Mouse (Mus musculus): Measurements from ENCODE around the gene AI413582. TPM values are rescaled to one million over a fixed set of nuclear protein-coding genes. Genes with fewer than 3 reads are reported as not detected.

AI413582 gene
- total and polyA plus RNA-seq, 3 experiments: 14.6 to 43.6 (median 30.2) TPM

DNA sequence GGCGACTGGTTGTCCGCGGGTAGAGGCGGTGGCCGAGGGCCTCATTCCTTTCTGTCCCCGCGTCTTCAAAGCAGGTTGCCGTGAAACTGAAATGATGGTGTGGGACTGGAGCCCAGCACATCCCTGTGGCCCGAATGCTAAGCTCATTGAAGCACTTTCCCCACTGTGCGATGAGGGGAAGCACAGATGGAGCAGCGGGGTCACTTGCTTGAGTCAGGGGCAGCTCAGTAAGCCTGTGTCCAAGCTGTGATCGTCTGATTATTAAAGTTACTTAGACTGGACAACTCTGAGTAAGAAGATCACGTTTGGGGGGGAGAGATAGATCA, 349 bp upstream of the AI413582 start:
- DNase-seq (ENCODE audit: extremely low read depth): no peak
- H3K4me2 ChIP-seq (ENCODE audit: insufficient read depth, low read depth, poor library complexity, severe bottlenecking): peak overlapping the region; percentile 26
- H3K4me3 ChIP-seq (replicated peaks in 1 of 3; ENCODE audit: low read depth in 2 of 3, low read length in 2 of 3, poor library complexity in 1 of 3): peak overlapping the region; percentile 35 to 74 (median 62)
- H3K36me3 ChIP-seq (replicated peaks in 1 of 2; ENCODE audit: control insufficient read depth in 1 of 2, insufficient read depth in 1 of 2, low read length in 1 of 2): peaks cover 16 to 24% of the 10 kb centered on the region in 2 experiments
- peaks cover 19 to 38% of the 10 kb centered on the region in 2 experiments for H3K4me1 ChIP-seq (ENCODE audit: control insufficient read depth in 1 of 2, insufficient read depth in 2 of 2)
- in situ Hi-C loops (cut with MboI; ENCODE audit: low pct_ligation_motif_present, low pct_unique_long_range_greater_than_20kb, low sequenced_read_pairs): loop anchor here (5.0 kb wide), 1 partner anchor 66 kb away; no protein-coding TSS in a partner anchor
- H3K27ac ChIP-seq (ENCODE audit: insufficient read depth, low read depth): no peak overlapping the region
- peaks cover 14% of the 10 kb centered on the region for H3K79me2 ChIP-seq (replicated peaks; ENCODE audit: control insufficient read depth, extremely low read depth, insufficient read depth, poor library complexity, severe bottlenecking)
- dilution Hi-C loops (cut with MboI; ENCODE audit: extremely low pct_ligation_motif_present, extremely low pct_unique_long_range_greater_than_20kb, low sequenced_read_pairs): no loop called here
- TF ChIP-seq POLR2A (IDR thresholded peaks at IDR 0.05; ENCODE audit: low read depth, low read length) (peak; percentile 64; the same call in 1 of the 2 replicates), CHD2 (IDR thresholded peaks at IDR 0.05; ENCODE audit: low read length) (no peak; the same call in 1 of the 2 replicates)
- no peaks in the 10 kb centered on the region for H3K27me3 ChIP-seq (replicated peaks)
- no peaks in the 10 kb centered on the region for H3K9me3 ChIP-seq (replicated peaks; ENCODE audit: low read length)
- peak overlapping the region; percentile 36; the same call in 1 of the 2 replicates for H3K9ac ChIP-seq (ENCODE audit: insufficient read depth, low read depth)

GRCm38 (mm10) chr17:27564391-27565162, 979 bp downstream of the AI413582 start:
- DNase-seq (ENCODE audit: extremely low read depth): no peak
- Histone ChIP-seq H3K4me3 (replicated peaks in 1 of 3; ENCODE audit: low read depth in 2 of 3, low read length in 2 of 3, poor library complexity in 1 of 3) (peak overlapping the region; percentile 71 to 75 (median 74)), H3K4me1 (ENCODE audit: control insufficient read depth in 1 of 2, insufficient read depth in 2 of 2) (peaks cover 24 to 51% of the 10 kb centered on the region in 2 experiments), H3K79me2 (replicated peaks; ENCODE audit: control insufficient read depth, extremely low read depth, insufficient read depth, poor library complexity, severe bottlenecking) (peaks cover 28% of the 10 kb centered on the region), H3K9ac (ENCODE audit: insufficient read depth, low read depth) (peak overlapping the region; percentile 44; the same call in 1 of the 2 replicates), H3K9me3 (replicated peaks; ENCODE audit: low read length) (no peaks in the 10 kb centered on the region), H3K27ac (ENCODE audit: insufficient read depth, low read depth) (peak overlapping the region; percentile 39), H3K4me2 (ENCODE audit: insufficient read depth, low read depth, poor library complexity, severe bottlenecking) (peak overlapping the region; percentile 64), H3K27me3 (replicated peaks) (no peaks in the 10 kb centered on the region), H3K36me3 (replicated peaks in 1 of 2; ENCODE audit: control insufficient read depth in 1 of 2, insufficient read depth in 1 of 2, low read length in 1 of 2) (peaks cover 16 to 32% of the 10 kb centered on the region in 2 experiments)
- in situ Hi-C loops (cut with MboI; ENCODE audit: low pct_ligation_motif_present, low pct_unique_long_range_greater_than_20kb, low sequenced_read_pairs) (loop anchor here (5.0 kb wide), 1 partner anchor 68 kb away; no protein-coding TSS in a partner anchor), dilution Hi-C loops (cut with MboI; ENCODE audit: extremely low pct_ligation_motif_present, extremely low pct_unique_long_range_greater_than_20kb, low sequenced_read_pairs) (no loop called here)
- 0 out of 2 replicates have a peak, but pooled peaks have one; percentile 36 for TF ChIP-seq MYC (IDR thresholded peaks at IDR 0.05; ENCODE audit: low read depth, low read length)
- no peak for TF ChIP-seq RAD21 (IDR thresholded peaks at IDR 0.05; ENCODE audit: low read depth, low read length)
- TF ChIP-seq SMC3 (IDR thresholded peaks at IDR 0.05; ENCODE audit: low read depth, low read length): peak; percentile 24
- no peak for TF ChIP-seq RCOR1 (conservative IDR thresholded peaks at IDR 0.05; ENCODE audit: low read depth, low read length)
- TF ChIP-seq MAFK (IDR thresholded peaks at IDR 0.05; ENCODE audit: insufficient replicate concordance, low read length): no peak
- peak; percentile 13; the same call in 1 of the 2 replicates for TF ChIP-seq MXI1 (IDR thresholded peaks at IDR 0.05; ENCODE audit: low read depth, low read length)
- TF ChIP-seq JUN (IDR thresholded peaks at IDR 0.05; ENCODE audit: insufficient read depth, low read depth, low read length): no peak
- TF ChIP-seq NELFE (IDR thresholded peaks at IDR 0.05; ENCODE audit: low read depth, low read length): peak; percentile 28; the same call in 1 of the 2 replicates
- no peak for TF ChIP-seq NRF1 (IDR thresholded peaks at IDR 0.05; ENCODE audit: low read depth, low read length)
- TF ChIP-seq UBTF (IDR thresholded peaks at IDR 0.05; ENCODE audit: low read depth, low read length): no peak
- 0 out of 2 replicates have a peak, but pooled peaks have one; percentile 21 for TF ChIP-seq BHLHE40 (IDR thresholded peaks at IDR 0.05; ENCODE audit: low read depth, low read length)
- TF ChIP-seq ZMIZ1 (IDR thresholded peaks at IDR 0.05; ENCODE audit: low read depth, low read length): peak; percentile 58
- 0 out of 2 replicates have a peak, but pooled peaks have one; percentile 10 for TF ChIP-seq KAT2A (IDR thresholded peaks at IDR 0.05; ENCODE audit: insufficient replicate concordance, low read length)
- TF ChIP-seq CTCF (conservative IDR thresholded peaks at IDR 0.05 in 1 of 2, IDR thresholded peaks at IDR 0.05 in 1 of 2; ENCODE audit: low read depth in 2 of 2, low read length in 2 of 2): peak in 1 of 2 experiments; percentile 38; a peak in 2 of 4 replicates
- TF ChIP-seq SIN3A (IDR thresholded peaks at IDR 0.05; ENCODE audit: low read length): 0 out of 2 replicates have a peak, but pooled peaks have one; percentile 24
- peak; percentile 13; the same call in 1 of the 2 replicates for TF ChIP-seq ELF1 (IDR thresholded peaks at IDR 0.05; ENCODE audit: low read depth, low read length)
- 0 out of 2 replicates have a peak, but pooled peaks have one; percentile 22 for TF ChIP-seq TCF12 (IDR thresholded peaks at IDR 0.05; ENCODE audit: low read depth, low read length)
- 0 out of 2 replicates have a peak, but pooled peaks have one; percentile 59 for TF ChIP-seq CHD1 (IDR thresholded peaks at IDR 0.05; ENCODE audit: low read depth, low read length)
- TF ChIP-seq POLR2AphosphoS2 (IDR thresholded peaks at IDR 0.05; ENCODE audit: low read depth, low read length): peak; percentile 94
- TF ChIP-seq CHD2 (IDR thresholded peaks at IDR 0.05; ENCODE audit: low read length): peak; percentile 59
- no peak for TF ChIP-seq USF1 (IDR thresholded peaks at IDR 0.05; ENCODE audit: low read depth, low read length)
- no peak for TF ChIP-seq MEF2A (IDR thresholded peaks at IDR 0.05; ENCODE audit: borderline replicate concordance, low read depth, low read length)
